Mouse (Mus musculus) MEL-GATA-1-ER (cell line): ENCODE results near the gene Thbd.

Experiments
- DNase-seq: peaks from one replicate; pipeline ENCODE4 v3.0.0-alpha.2; 2012; ENCODE audit warnings: low read depth; ENCODE audit errors: extremely low read depth

Gene Thbd

DNA sequence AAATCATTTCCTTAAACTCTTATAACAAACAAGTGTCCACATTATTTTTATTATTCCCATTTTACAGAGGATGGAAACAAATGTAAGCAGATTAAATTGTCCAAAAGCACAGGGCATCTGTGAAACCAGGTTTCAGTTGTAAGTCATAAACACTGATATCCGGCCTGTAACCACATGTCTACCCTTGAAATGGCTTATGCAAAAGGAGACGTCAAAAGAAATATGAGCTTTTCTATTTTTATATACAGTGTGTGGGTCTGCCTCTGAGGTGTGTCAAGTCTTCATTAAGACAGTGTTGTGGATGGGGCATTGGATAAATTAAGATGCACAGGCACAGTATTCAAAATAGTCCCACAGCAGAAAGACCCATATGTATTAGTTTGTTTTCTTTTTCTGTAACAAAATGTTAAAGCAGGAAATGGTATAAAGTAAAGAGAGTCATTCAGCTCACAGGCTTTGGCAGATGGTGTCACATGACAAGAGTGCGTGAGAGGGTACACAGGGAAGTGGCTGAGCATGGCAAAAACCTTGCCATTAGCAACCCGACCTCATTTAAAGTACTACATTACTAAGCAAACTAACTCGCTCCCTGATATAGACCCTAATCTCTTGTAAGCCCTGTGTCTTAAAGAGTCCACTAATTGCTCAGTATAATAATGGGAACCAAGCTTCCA, 17.9 kb upstream of the Thbd start:
- no peak for DNase-seq

DNA sequence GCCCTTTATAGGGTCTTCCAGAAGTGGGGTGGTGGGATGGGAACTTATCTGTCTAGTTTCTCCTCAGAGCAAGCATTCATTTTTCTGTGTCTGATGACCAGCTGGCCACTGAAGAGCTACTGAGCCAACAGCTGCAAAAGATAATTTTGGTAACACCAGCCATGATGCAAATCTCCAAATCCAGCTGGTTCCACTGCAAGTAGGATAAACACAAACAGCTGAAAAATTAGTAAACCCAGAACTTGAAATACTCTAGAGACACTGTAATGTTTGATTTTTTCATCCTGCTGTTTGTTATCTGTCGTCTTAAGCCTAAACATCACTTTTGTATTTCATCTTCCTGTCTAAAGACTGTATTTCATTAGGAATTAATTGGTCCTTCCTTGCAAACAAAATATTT, 13.7 kb upstream of the Thbd start:
- DNase-seq: no peak

DNA sequence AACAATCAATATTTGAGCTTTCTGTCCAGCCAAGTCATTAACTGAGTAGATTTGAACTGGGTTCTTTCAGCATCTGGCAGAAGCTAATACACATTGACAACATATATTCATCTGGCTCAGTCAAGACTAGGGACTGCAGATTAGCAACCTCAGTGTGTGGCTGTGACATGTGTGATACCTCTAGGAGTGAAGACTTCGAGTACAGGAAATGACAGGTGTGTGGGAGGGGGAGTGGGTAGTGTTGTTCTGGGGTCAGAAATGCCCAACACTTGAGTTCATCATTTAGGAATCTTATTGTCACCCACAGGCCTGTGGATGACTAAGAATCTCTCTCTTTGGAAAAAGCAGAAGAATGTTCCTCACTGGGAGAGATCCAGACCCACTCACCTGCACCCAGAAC, 13.1 kb upstream of the Thbd start:
- no peak for DNase-seq

DNA sequence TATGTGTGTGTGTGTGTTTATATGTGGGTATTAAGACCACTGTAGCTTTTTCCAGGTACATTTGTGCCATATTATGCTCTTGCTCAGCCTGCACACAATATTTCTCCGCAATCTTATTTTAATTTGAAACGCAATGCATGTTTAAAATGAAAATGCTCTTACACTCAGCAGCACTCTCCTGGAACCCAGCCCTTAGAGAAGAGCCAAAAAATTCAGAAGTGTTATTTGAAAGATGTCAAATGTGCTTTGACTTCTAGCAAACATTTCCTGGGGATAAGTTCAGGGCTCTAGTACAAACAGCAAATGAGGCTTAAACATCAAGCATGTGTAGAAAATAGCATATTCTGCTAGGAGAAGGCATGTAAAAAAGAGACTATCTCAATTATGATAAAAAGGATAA, 11.8 kb upstream of the Thbd start:
- no peak for DNase-seq

DNA sequence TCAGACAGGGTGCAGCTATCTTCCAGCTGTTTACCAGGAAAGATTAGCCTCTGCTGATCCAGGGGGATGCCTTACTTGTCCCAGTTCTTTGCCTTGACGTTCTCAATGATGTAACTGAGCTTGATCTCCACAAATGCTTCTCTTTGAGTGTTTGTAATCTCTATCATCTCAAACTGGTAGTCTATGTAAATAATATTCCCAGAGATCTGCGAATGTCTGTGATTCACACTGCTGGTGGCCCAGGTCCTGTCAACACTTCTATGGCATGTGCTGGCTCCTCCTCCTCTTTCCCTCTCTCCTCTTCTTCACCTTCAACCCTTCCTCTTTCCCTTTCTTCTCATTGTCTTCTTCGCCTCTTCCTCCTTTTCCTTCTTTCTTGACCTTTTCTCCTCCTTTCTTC, 11.2 kb upstream of the Thbd start:
- DNase-seq: no peak

DNA sequence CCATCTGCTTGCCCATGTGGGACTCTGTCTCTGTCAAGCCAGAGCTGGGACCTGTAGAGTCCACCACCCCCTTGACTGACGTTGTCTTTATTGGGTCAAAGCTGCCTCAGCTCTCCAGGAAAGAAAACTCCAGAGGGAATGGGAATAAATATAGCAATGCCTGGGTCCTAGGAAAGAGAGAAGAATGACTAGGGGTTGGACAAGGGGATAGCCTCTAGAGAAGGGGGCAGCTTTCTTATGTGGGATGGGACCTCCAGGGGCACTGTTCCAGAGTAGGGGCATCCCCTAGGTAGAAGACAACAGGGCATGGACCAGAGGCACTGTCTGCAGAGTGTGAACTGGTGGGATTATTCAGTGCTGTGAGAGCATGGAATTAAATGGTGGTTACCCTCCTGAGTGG, 1.8 kb upstream of the Thbd start:
- no peak for DNase-seq

DNA sequence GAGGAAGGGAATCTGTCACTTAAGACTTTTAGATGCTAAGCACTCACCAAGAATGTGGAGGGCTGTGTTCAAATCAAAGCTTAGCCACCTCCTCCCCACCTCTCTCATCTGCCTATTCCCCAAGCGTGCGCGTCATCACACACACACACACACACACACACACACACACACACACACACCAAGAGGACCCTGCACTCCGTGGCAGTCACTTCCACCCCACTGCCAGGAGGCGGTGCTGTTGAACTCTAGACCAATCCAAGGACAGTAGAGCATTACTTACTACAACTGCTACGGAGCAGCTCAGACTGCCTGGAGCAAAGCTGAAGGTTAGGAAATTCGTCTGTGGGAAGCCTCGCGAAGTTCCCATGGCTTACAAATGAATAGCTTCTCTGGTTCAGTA, 1.2 kb upstream of the Thbd start:
- DNase-seq: no peak

DNA sequence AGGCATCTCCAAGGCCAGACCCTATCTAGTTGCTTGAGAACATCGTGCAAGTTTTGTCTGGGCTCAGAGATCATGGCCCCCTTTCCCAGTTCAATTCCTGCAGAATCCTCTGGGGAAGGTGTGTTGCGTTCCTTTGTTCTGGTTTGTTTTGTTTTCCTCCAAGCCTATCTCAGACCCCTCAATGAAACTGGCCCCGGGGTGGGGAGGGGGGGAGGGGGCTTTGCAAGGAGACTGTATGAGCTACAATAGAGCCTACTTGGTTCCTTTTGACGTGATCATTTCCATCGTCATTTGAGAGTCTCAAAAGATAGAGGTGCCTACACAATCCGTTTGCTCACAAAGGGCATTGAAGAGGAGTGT, 753 bp upstream of the Thbd start:
- no peak for DNase-seq

DNA sequence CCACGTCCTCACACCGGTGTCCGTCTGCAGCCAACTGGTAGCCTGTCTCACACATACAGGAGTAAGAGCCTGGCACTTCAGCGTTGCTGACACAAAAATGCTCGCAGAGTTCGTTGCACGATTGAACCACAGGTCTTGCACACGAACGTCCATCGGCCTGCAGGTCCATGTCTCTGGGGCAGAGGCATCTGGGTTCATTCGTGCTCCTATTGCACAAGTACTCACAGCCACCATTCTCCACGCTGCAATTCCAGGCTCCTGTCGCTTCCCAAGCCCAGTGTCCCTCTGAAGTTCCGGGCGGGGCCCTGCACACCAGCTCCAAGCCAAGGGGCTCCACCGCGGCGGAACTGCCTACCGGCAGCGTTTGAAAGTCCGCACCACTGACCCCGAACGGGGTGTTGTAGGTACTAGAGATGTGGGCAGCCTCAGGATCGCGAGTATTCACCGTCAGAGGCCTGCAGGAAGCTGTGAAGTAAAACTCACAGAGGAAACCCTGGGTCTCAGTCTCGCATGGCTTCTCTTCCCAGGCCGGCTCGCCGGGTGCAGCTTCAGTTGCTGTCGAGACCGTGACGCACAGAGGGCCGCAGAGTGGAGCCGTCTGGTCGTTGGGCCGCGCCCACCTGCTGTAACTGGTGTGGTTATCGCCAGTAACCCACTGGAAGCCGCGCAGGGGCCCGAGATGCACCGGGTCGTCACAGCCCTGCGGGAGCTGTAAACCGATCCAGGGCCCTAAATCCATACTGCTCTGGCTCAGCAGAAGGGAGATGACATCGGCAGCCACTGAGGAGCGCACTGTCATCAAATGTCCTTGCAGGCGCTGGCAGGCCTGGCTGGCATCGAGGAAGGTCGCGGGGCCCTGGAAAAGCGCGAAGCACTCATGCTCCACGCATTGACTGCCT, 768 bp downstream of the Thbd start:
- no peak for DNase-seq

DNA sequence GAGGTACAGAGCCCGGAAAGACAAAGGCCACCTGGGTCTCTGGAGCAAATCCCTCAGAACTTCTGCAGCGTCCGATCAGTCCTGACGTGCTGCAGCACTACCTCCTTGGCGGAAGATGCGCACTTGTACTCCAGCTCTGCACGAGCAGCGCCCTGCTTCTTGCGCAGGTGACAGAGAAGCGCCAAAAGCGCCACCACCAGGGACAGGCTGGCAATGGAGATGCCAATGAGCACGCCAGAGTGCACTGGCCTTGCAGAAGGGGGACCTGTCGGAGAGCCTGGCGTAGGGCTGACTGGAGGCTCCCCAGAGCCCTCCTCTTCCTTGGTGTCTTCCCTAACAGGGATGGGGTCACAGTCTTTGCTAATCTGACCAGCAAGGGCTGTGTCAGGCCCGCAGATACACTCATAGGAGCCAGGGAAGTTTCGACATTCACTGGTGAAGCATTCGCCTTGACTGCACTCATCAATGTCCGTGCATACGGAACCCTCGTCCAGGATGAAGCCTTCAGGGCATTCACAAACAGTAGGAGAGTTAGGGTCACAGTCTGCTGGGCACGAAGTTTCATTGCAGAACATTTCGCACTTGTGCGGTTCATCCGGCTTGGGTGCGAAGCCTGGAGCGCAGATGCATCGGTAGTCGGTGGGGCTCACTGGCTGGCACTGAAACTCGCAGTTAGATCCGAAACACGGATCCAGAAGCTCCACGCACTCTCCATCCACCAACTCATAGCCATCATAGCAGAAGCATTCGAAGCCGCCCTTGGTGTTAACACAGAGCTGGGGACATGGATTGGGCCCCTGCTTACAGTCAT, 1.6 kb downstream of the Thbd start:
- no peak for DNase-seq

DNA sequence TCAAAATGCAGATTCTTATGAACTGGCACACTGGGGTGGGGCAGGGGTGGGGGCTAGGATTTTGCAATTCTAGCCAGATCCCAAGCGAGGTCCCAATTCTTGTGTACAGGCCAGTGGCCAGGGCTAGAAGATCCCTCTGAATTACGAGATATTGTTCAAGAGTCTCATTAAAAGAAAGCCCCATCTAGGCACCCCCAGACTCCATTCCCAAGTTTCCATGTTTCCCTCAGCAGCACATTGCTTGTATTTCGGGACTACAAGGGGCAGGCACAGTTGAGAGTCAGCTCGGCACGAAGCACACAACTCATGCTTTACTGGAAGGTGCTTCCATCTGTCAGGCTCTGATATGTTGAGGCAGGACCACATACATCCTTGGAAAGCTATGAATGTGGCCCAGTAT, 3.1 kb downstream of the Thbd start:
- DNase-seq: no peak

DNA sequence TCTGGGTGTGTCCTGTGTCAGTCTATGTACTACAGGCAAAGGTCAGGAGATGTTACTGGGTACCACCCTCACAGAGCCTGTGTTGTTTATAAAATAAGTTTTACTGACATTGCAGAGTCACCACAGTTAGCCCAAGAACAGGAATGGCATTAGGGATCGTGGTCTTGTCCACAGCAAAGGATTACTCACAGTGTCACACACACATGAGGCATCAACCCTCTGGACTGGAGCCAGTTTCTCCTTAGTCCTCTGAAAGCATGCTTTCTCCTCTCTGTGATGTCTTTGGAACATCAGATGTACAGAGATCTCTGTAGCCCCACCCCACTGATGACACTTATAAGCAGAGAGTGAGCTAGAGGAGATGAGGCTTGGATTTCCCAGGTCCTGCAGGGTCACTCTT, 5.8 kb downstream of the Thbd start:
- no peak for DNase-seq

DNA sequence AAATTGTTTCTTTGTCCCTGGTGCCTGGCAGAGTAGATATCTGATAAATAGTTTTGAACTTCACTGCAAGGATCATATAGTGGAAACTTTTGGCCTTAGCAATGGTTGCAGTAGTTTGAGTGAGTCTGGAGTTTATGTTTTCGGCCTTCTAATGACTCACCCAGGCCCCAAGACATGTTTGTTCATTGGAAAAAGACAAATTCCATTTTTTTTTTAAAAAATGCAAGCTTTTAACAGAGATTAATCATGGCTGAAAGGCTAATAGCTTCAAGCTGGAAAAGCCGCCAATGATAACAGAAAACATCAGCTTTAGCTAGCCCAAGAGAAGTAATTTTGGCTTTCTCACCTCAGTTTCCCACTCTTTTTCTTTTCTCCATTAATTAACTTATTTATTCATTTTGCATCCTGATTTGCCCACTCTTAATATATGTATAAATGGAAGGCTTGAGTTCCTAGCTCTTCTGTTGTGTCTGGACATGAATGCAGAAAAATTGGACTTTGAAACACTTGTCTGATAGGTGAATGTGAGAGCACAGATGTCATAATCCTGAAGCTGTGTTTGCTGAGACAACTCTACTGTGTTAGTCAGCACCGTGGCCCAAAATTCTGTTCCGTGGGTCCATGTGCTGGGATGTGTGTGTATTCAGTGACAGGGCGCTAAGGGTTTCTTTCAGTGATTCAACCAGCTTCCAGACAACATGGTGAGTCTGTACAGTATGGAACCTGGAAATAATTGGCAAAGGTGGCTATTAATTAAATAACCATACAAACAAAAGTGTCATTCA, 8.9 kb downstream of the Thbd start:
- no peak for DNase-seq

DNA sequence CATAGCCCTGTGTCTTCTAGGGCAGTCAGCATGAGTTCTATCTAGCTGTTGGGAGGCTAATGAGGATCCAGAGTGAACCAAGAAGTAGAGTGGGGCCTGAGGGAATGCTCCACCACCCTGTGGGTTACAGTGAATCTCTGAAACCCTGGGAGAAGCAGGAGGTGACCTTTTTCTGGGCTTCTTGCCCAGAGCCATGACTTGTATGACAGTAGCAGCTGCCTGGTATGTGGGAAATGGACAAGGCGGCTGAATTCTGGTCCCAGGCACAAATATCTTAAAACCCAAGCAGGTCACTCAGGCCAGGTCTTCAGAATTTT, 10.2 kb downstream of the Thbd start:
- DNase-seq: no peak

DNA sequence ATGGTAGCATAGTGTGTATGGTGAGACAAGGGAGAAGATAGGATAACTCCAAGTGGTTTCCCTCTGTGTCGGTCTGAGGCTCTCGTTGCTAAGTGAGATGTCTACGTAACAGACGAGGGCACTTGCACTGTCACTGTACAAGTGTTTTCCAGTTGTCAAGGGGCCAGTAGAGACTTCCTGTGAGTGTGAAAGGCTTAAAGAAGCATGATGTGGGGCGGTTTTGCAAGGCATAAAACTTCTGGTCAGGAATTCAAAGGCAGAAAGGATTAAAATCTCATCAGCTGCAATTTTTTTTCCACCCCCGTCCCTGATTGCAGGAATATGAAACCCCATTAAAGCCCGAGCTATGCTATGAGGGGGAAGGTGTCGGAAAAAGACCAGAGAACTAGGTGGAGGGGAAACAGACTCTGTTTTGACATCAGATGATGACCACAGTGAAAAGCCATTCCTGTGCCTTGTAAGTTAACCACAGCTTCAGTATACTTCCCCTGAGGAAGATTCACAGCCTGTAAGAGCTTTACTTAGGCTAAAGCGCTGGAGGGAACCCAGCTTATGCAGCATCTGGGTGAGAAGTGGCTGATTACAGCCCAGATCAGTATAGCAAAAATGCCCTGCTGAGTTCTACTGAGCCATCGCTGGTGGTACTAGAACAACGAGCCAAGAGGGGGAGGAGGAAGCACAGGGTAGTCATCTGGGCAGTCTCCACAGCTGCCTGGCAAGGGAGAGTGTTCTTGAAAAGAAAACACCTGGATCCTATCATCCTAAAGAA, 10.8 kb downstream of the Thbd start:
- DNase-seq: no peak

DNA sequence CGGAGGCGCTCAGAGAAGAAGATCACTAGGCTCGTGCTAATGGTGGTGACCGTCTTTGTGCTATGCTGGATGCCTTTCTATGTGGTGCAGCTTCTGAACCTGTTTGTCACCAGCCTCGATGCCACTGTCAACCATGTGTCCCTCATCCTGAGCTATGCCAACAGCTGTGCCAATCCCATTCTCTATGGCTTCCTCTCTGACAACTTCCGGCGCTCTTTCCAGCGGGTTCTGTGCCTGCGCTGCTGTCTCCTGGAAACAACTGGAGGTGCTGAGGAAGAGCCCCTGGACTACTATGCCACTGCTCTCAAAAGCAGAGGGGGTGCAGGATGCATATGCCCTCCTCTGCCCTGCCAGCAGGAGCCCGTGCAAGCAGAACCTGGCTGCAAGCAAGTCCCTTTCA, 11.8 kb downstream of the Thbd start:
- DNase-seq: no peak

DNA sequence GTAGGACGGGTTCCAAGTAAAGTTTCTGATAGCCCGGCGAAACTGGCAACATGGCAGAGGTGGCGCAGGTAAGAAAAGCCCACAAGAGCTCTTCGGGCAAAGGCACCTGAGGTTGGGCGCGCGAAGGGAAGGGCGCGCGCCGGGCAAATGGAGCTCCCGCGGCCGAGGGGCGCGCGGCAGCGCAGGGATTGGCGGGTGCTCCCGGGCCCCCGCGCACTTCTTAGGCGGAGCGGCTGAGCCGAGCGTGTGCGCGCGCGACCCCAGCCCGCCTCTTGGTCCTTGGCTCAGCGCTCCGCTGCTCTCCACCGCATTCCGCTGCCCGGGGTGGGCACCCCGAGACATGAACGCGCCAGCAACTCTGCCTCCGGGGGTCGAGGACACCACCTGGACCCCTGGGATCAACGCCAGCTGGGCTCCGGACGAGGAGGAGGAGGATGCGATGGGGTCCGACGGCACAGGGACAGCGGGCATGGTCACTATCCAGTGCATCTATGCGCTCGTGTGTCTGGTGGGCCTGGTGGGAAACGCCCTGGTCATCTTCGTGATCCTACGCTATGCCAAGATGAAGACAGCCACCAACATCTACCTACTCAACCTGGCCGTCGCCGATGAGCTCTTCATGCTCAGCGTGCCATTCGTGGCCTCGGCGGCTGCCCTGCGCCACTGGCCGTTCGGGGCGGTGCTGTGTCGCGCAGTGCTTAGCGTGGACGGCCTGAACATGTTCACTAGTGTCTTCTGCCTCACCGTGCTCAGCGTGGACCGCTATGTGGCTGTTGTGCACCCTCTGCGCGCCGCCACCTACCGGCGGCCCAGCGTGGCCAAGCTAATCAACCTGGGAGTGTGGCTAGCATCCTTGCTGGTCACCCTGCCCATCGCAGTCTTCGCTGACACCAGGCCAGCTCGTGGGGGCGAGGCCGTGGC, 12.6 kb downstream of the Thbd start, which contains the start of gene Sstr4:
Gene Sstr4, plus strand, starts transcription at position 214 of the 921 bp plus-strand sequence.
- DNase-seq: no peak

DNA sequence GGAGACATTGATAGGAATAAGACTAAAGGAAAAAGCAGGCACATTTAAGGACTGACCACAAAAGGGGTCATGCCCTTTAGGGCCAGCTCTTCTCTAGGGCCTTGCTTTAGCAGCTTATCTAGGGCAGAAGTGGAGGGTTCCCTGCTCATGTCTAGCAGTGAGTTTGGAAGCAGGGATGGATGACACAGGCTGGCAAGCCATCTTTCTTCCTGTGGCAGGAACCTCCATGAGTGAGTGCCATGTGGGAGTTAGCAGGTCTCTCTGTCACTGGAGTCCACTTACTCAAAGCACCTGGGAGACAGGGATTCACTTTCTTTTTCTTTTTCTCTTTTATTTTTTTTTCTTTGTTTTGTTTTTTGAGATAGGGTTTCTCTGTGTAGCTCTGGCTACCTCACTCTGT, 14.1 kb downstream of the Thbd start:
- DNase-seq: no peak

DNA sequence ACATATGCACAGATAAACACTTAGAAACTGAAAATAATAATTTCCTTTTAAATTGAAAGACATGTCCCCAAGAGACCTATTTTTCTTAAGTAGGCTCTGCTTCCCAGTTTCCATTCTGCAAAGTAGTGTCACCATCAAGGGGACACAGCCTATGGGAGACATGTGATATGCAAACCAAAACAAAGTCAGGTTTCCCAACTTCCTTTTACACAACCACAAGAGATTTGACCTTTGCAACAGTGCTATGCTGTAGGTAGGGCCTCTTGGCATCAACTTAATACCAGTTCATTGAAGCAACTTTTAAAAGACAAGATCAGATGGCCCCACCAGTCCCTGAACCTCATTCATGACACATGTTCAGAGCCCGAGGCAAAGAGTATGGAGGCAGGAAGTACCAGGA, 14.8 kb downstream of the Thbd start:
- no peak for DNase-seq
